Mouse (Mus musculus) 3134 (cell line): ENCODE measurements around the gene Bmp6.
A peak's percentile ranks its signal among the peaks of the same experiment; 100 is the strongest.

Experiments
- DNase-seq: peaks from one replicate; pipeline ENCODE4 v3.0.0-alpha.2; 2011; ENCODE audit warnings: low spot score; ENCODE audit not compliant: insufficient read length; ENCODE audit errors: extremely low read depth

The Bmp6 gene

GRCm38 (mm10) chr13:38509681-38510341 lies 164.9 kb downstream of the Bmp6 start:
- DNase-seq: no peak

GRCm38 (mm10) chr13:38511979-38512378 lies 167.1 kb downstream of the Bmp6 start:
- DNase-seq: no peak

- DNase-seq: no peak
These were observed 169.0 kb downstream of the Bmp6 start for GRCm38 (mm10) chr13:38513921-38514320.

- no peak for DNase-seq
These were observed 170.5 kb downstream of the Bmp6 start for GRCm38 (mm10) chr13:38515431-38515830.

- DNase-seq: no peak
These were observed 170.9 kb downstream of the Bmp6 start for GRCm38 (mm10) chr13:38515845-38516244.

- DNase-seq: no peak
These were observed 171.7 kb downstream of the Bmp6 start for GRCm38 (mm10) chr13:38516582-38516981.

GRCm38 (mm10) chr13:38520299-38520698 lies 175.4 kb downstream of the Bmp6 start:
- DNase-seq: no peak

GRCm38 (mm10) chr13:38522056-38522654 lies 177.2 kb downstream of the Bmp6 start:
- no peak for DNase-seq

- DNase-seq: no peak
These were observed 178.3 kb downstream of the Bmp6 start for GRCm38 (mm10) chr13:38523231-38523630.

GRCm38 (mm10) chr13:38525261-38525660 lies 180.4 kb downstream of the Bmp6 start:
- DNase-seq: no peak

- DNase-seq: no peak
These were observed 181.2 kb downstream of the Bmp6 start for GRCm38 (mm10) chr13:38526116-38526515.

GRCm38 (mm10) chr13:38527041-38527796 lies 182.3 kb downstream of the Bmp6 start:
- no peak for DNase-seq

GRCm38 (mm10) chr13:38527797-38528650 lies 183.1 kb downstream of the Bmp6 start:
- peak; percentile 87 for DNase-seq

GRCm38 (mm10) chr13:38528687-38529294 lies 183.9 kb downstream of the Bmp6 start, which contains the start of gene Txndc5:
Gene Txndc5, minus strand, starts transcription at chr13:38528824.
- DNase-seq: no peak

- no peak for DNase-seq
These were observed 184.7 kb downstream of the Bmp6 start for GRCm38 (mm10) chr13:38529576-38529975.

GRCm38 (mm10) chr13:38531498-38531897 lies 186.6 kb downstream of the Bmp6 start:
- DNase-seq: no peak

- no peak for DNase-seq
These were observed 188.6 kb downstream of the Bmp6 start for GRCm38 (mm10) chr13:38533461-38533860.

GRCm38 (mm10) chr13:38534016-38534415 lies 189.1 kb downstream of the Bmp6 start:
- no peak for DNase-seq

- no peak for DNase-seq
These were observed 189.8 kb downstream of the Bmp6 start for GRCm38 (mm10) chr13:38534731-38535130.

- DNase-seq: no peak
These were observed 192.6 kb downstream of the Bmp6 start for GRCm38 (mm10) chr13:38537521-38537920.
